Mouse (Mus musculus): ENCODE measurements around the gene Krr1. TPM values are rescaled to one million over a fixed set of nuclear protein-coding genes. Genes with fewer than 3 reads are reported as not detected.

Krr1 gene
- polyA plus RNA-seq, 1 experiment from 2014 or later, result 23.3 TPM

- no peak for ATAC-seq (replicated peaks; ENCODE audit: insufficient number of reproducible peaks, insufficient read depth, low FRiP score, low read depth)
- no peaks in the 10 kb centered on the region for H3K27me3 ChIP-seq
- no peak overlapping the region for H3K4me2 ChIP-seq
- no peaks in the 10 kb centered on the region for H3K36me3 ChIP-seq
- peaks cover 1% of the 10 kb centered on the region; the same call in 1 of the 2 replicates for H3K4me1 ChIP-seq (replicated peaks)
- no peak overlapping the region for H3K9ac ChIP-seq
- no peaks in the 10 kb centered on the region for H3K9me3 ChIP-seq (replicated peaks)
- no peak overlapping the region for H3K4me3 ChIP-seq
- 56% methylated on average over 7 of the region's 7 CpGs for WGBS
- no peak overlapping the region for H3K27ac ChIP-seq
These were observed 29.4 kb upstream of the Krr1 start for GRCm38 (mm10) chr10:111943026-111943425.

GRCm38 (mm10) chr10:111945563-111945962 lies 26.9 kb upstream of the Krr1 start:
- no peaks in the 10 kb centered on the region for H3K36me3 ChIP-seq
- H3K27me3 ChIP-seq, result no peaks in the 10 kb centered on the region
- WGBS, result 40% methylated on average over 3 of the region's 3 CpGs
- H3K9ac ChIP-seq, result no peak overlapping the region
- H3K9me3 ChIP-seq (replicated peaks), result no peaks in the 10 kb centered on the region
- H3K4me2 ChIP-seq, result no peak overlapping the region
- H3K4me1 ChIP-seq (replicated peaks), result no peaks in the 10 kb centered on the region
- no peak for ATAC-seq (replicated peaks; ENCODE audit: insufficient number of reproducible peaks, insufficient read depth, low FRiP score, low read depth)
- H3K27ac ChIP-seq, result no peak overlapping the region
- no peak overlapping the region for H3K4me3 ChIP-seq

- no peak for ATAC-seq (replicated peaks; ENCODE audit: insufficient number of reproducible peaks, insufficient read depth, low FRiP score, low read depth)
- 88% methylated on average over 1 of the region's 1 CpGs for WGBS
- no peak overlapping the region for H3K4me2 ChIP-seq
- H3K4me3 ChIP-seq, result no peak overlapping the region
- H3K36me3 ChIP-seq, result no peaks in the 10 kb centered on the region
- no peak overlapping the region for H3K9ac ChIP-seq
- H3K27ac ChIP-seq, result no peak overlapping the region
- no peaks in the 10 kb centered on the region for H3K27me3 ChIP-seq
- H3K4me1 ChIP-seq (replicated peaks), result no peaks in the 10 kb centered on the region
- H3K9me3 ChIP-seq (replicated peaks), result no peaks in the 10 kb centered on the region
These were observed 24.4 kb upstream of the Krr1 start for GRCm38 (mm10) chr10:111948041-111948440.

- 65% methylated on average over 4 of the region's 4 CpGs for WGBS
- H3K36me3 ChIP-seq, result no peaks in the 10 kb centered on the region
- no peaks in the 10 kb centered on the region for H3K4me1 ChIP-seq (replicated peaks)
- no peaks in the 10 kb centered on the region for H3K9me3 ChIP-seq (replicated peaks)
- H3K27ac ChIP-seq, result no peak overlapping the region
- no peak overlapping the region for H3K9ac ChIP-seq
- H3K4me3 ChIP-seq, result no peak overlapping the region
- H3K4me2 ChIP-seq, result no peak overlapping the region
- ATAC-seq (replicated peaks; ENCODE audit: insufficient number of reproducible peaks, insufficient read depth, low FRiP score, low read depth), result no peak
- H3K27me3 ChIP-seq, result no peaks in the 10 kb centered on the region
These were observed 23.5 kb upstream of the Krr1 start for GRCm38 (mm10) chr10:111949008-111949407.

GRCm38 (mm10) chr10:111955836-111956235 lies 16.6 kb upstream of the Krr1 start:
- no peak for ATAC-seq (replicated peaks; ENCODE audit: insufficient number of reproducible peaks, insufficient read depth, low FRiP score, low read depth)
- Histone ChIP-seq H3K4me2 (no peak overlapping the region), H3K27ac (no peak overlapping the region), H3K27me3 (no peaks in the 10 kb centered on the region), H3K9me3 (replicated peaks) (no peaks in the 10 kb centered on the region), H3K36me3 (no peaks in the 10 kb centered on the region), H3K4me3 (no peak overlapping the region), H3K4me1 (replicated peaks) (peaks cover 10% of the 10 kb centered on the region; the same call in 1 of the 2 replicates), H3K9ac (no peak overlapping the region)
- 85% methylated on average over 2 of the region's 2 CpGs for WGBS

GRCm38 (mm10) chr10:111957271-111958045 lies 15.0 kb upstream of the Krr1 start:
- H3K4me1 ChIP-seq (replicated peaks), result peaks cover 10% of the 10 kb centered on the region; the same call in 1 of the 2 replicates
- WGBS, result 43% methylated on average over 10 of the region's 10 CpGs
- H3K27ac ChIP-seq, result 0 out of 2 replicates have a peak overlapping the region, but pooled peaks have one; percentile 34
- H3K36me3 ChIP-seq, result no peaks in the 10 kb centered on the region
- H3K4me2 ChIP-seq, result peak overlapping the region; percentile 26
- H3K27me3 ChIP-seq, result no peaks in the 10 kb centered on the region
- ATAC-seq (replicated peaks; ENCODE audit: insufficient number of reproducible peaks, insufficient read depth, low FRiP score, low read depth), result peak; percentile 66; the same call in 1 of the 2 replicates
- H3K9me3 ChIP-seq (replicated peaks), result no peaks in the 10 kb centered on the region
- H3K9ac ChIP-seq, result no peak overlapping the region
- no peak overlapping the region for H3K4me3 ChIP-seq

- Histone ChIP-seq H3K9me3 (replicated peaks) (no peaks in the 10 kb centered on the region), H3K36me3 (no peaks in the 10 kb centered on the region), H3K4me2 (no peak overlapping the region), H3K4me3 (no peak overlapping the region), H3K27ac (no peak overlapping the region), H3K27me3 (no peaks in the 10 kb centered on the region), H3K9ac (no peak overlapping the region), H3K4me1 (replicated peaks) (peaks cover 10% of the 10 kb centered on the region; the same call in 1 of the 2 replicates)
- no peak for ATAC-seq (replicated peaks; ENCODE audit: insufficient number of reproducible peaks, insufficient read depth, low FRiP score, low read depth)
- 35% methylated on average over 4 of the region's 4 CpGs for WGBS
These were observed 14.4 kb upstream of the Krr1 start for GRCm38 (mm10) chr10:111958046-111958421.

- Histone ChIP-seq H3K27ac (no peak overlapping the region), H3K4me2 (no peak overlapping the region), H3K4me3 (no peak overlapping the region), H3K4me1 (replicated peaks) (peaks cover 10% of the 10 kb centered on the region; the same call in 1 of the 2 replicates), H3K9me3 (replicated peaks) (no peaks in the 10 kb centered on the region), H3K9ac (no peak overlapping the region), H3K36me3 (no peaks in the 10 kb centered on the region), H3K27me3 (no peaks in the 10 kb centered on the region)
- WGBS, result 57% methylated on average over 2 of the region's 2 CpGs
- ATAC-seq (replicated peaks; ENCODE audit: insufficient number of reproducible peaks, insufficient read depth, low FRiP score, low read depth), result no peak; the same call in 1 of the 2 replicates
These were observed 13.1 kb upstream of the Krr1 start for GRCm38 (mm10) chr10:111959353-111959752.

- Histone ChIP-seq H3K4me1 (replicated peaks) (peaks cover 8% of the 10 kb centered on the region; the same call in 1 of the 2 replicates), H3K4me2 (no peak overlapping the region), H3K36me3 (no peaks in the 10 kb centered on the region), H3K27me3 (no peaks in the 10 kb centered on the region), H3K9ac (no peak overlapping the region), H3K27ac (no peak overlapping the region), H3K9me3 (replicated peaks) (no peaks in the 10 kb centered on the region), H3K4me3 (no peak overlapping the region)
- ATAC-seq (replicated peaks; ENCODE audit: insufficient number of reproducible peaks, insufficient read depth, low FRiP score, low read depth), result no peak
- 74% methylated on average over 6 of the region's 6 CpGs for WGBS
These were observed 12.0 kb upstream of the Krr1 start for GRCm38 (mm10) chr10:111960459-111960858.

- no peak overlapping the region for H3K4me3 ChIP-seq
These were observed 6.1 kb upstream of the Krr1 start for GRCm38 (mm10) chr10:111966394-111966793.

GRCm38 (mm10) chr10:111971929-111972328 lies 535 bp upstream of the Krr1 start:
- Histone ChIP-seq H3K4me3 (no peak overlapping the region), H3K9ac (no peak overlapping the region), H3K9me3 (replicated peaks) (no peaks in the 10 kb centered on the region), H3K36me3 (no peaks in the 10 kb centered on the region), H3K4me2 (peak overlapping the region; percentile 33), H3K27ac (no peak overlapping the region), H3K27me3 (no peaks in the 10 kb centered on the region; the same call in 1 of the 2 replicates), H3K4me1 (replicated peaks) (peaks cover 9% of the 10 kb centered on the region)
- no peak for ATAC-seq (replicated peaks; ENCODE audit: insufficient number of reproducible peaks, insufficient read depth, low FRiP score, low read depth)
- WGBS, result 79% methylated on average over 3 of the region's 3 CpGs

More at GRCm38 (mm10) chr10:111966394-111966793, 6.1 kb upstream of the Krr1 start:
- H3K27ac ChIP-seq, result no peak overlapping the region
- no peaks in the 10 kb centered on the region for H3K9me3 ChIP-seq (replicated peaks)
- no peaks in the 10 kb centered on the region for H3K36me3 ChIP-seq
- no peaks in the 10 kb centered on the region; the same call in 1 of the 2 replicates for H3K27me3 ChIP-seq
- H3K4me1 ChIP-seq (replicated peaks), result no peaks in the 10 kb centered on the region
- H3K9ac ChIP-seq, result no peak overlapping the region
- H3K4me2 ChIP-seq, result no peak overlapping the region
- 51% methylated on average over 4 of the region's 4 CpGs for WGBS
- no peak for ATAC-seq (replicated peaks; ENCODE audit: insufficient number of reproducible peaks, insufficient read depth, low FRiP score, low read depth)

GRCm38 (mm10) chr10:111977584-111977983 lies 5.1 kb downstream of the Krr1 start:
- no peak for ATAC-seq (replicated peaks; ENCODE audit: insufficient number of reproducible peaks, insufficient read depth, low FRiP score, low read depth)
- H3K4me1 ChIP-seq (replicated peaks), result peaks cover 7% of the 10 kb centered on the region
- H3K27me3 ChIP-seq, result no peaks in the 10 kb centered on the region
- H3K9me3 ChIP-seq (replicated peaks), result no peaks in the 10 kb centered on the region
- no peak overlapping the region for H3K4me2 ChIP-seq
- H3K27ac ChIP-seq, result no peak overlapping the region
- H3K4me3 ChIP-seq, result no peak overlapping the region
- H3K9ac ChIP-seq, result no peak overlapping the region
- 39% methylated on average over 5 of the region's 5 CpGs for WGBS
- peaks cover 31% of the 10 kb centered on the region; the same call in 1 of the 2 replicates for H3K36me3 ChIP-seq
